Mouse (Mus musculus) ovary, postnatal 36 days (tissue): ENCODE data around the gene Rph3al.
A peak's percentile ranks its signal among the peaks of the same experiment; 100 is the strongest.

Experiments used
- DNase-seq: peaks from one replicate; pipeline ENCODE4 v3.0.0; 2022; ENCODE audit warnings: low spot score, mixed read lengths

The Rph3al gene

DNA sequence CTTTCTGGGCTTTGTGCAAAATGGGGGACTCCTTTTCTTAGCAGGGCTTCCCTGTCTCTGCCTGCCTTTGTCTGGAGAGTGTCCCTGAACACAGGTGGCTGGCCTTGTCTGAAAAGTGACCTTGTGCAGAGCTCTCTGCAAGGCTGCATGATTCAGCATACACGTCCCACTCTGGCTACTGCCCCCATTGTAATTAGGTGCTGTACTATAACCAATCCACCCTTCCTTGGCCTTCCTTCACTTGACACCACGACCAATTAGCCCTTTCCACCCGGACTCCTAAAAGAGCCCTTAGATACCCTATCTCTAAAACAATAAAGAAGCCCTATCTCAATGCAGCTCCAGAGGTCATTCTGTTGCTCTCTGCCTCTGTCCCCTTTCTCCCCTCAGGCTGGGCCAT is 10.6 kb upstream of the Rph3al start:
- no peak for DNase-seq

DNA sequence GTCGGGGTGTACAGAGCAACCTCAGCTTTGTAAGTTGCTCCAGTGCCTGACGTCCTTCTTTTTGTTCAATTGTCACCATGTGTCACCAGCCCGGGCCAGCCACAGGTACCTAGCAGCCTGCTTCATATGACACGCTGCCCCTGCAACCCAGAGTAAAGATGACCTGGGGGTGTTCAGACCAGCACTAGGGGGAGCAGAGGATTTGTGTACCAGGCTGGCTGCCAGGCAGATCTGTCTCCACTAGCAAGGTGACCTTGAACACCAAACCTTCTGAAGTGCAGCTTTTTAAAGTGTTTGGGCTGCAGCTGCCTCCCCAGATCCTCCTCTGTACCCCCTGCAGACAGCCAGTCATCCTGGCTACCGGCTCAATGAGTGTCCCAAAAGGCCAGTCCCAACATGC is 9.0 kb upstream of the Rph3al start:
- DNase-seq: peak; percentile 65

DNA sequence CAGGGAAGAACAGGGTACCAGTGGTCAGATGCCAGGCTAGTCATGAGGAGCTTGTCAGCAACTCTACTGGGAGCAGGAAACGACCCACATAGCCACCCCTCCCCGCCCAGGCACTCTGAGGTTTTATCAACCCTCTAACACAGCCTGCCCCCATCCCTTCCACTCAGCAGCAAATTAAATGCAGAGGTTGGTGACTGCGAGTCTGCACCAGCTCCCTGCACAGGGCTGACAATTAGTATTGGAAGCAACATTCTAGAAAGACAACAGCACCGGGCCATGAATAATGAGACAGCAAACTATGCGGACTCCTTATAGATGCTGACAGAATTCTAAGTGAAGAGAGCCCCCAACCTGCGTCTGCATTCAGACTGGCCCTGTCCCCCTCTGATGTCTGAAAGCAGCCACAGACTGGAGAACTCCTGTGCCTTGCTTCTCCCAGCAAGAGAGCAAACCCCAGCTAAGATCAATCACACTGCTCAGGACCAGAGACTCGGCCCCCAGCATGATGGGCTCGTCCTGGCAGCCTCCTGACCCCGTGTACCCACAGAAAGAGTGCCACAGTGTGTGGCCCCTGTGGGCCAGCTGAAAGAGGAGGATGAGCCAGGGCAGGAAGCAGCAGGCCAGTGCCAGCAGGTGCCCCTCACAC is 7.7 kb upstream of the Rph3al start:
- DNase-seq: no peak

DNA sequence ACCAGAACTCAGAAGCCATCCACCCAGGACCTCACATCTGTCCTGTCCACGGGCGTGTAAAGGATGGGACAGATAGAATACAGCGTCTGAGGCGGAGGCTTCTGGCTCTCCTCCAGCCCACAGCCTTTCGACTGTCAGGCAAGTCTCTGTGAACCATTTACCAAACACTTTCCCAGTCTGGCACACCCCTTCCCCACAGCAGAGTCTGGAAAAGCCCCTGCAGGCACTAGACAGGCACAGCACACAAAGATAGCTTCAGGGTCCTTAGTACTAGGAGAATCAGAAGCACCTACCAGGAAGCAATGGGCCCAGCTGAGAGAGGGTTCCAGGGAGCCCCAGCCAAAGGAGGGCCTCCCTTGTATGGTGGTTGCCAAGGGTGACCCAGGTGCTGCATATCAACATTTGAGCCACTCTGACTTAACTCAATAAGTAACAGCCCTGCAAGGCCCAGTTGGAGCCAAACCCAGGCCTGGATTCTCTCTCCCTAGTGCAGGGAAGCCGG is 808 bp downstream of the Rph3al start:
- peak; percentile 62 for DNase-seq

DNA sequence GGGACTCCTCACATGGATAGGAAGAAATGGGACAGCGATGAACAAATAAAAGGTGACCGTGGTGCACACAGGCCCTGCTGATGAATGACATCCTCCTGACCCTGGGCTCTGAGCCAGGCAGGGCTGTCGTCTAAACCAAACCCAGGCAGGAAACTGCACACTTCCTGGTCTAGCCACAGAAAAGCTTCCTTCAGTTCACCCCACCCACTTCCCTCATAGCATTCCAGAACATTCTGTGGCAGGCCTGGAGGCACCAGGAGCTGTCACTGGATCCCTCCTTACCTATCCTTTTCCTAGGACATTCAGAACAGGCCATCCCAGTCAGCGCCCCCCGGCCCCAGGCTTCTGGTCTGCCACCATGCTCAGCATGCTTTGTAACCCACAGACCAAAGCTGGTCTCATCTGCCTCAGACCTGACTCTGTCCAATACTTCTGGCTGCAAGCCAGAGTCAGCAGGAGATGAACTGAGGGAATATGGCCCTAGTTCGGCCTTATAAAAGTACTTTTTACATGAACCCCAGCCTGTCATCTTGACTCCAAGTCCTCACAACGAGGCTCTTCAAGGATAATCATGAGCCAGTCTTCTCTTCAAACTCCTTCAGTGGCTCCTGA is 2.3 kb downstream of the Rph3al start:
- peak; percentile 59 for DNase-seq

DNA sequence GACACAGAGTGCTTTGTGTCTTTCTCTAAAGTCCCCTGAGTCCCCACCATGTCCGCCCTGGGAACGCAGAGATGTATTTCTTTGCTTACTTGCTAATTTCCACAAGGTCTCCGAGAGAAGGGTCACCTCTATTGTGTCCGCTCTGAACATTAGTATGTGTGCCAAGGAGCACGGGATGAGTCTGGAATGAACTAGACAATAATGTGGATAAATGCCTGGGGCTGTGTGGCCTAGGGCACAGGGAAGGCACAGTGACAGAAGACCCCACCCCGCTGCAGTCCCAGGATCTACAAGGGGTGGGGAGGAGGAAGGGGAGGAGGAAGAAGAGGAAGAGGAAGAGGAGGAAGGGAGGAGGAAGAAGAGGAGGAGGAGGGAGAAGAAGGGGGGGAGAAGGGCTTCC is 3.8 kb downstream of the Rph3al start:
- no peak for DNase-seq

DNA sequence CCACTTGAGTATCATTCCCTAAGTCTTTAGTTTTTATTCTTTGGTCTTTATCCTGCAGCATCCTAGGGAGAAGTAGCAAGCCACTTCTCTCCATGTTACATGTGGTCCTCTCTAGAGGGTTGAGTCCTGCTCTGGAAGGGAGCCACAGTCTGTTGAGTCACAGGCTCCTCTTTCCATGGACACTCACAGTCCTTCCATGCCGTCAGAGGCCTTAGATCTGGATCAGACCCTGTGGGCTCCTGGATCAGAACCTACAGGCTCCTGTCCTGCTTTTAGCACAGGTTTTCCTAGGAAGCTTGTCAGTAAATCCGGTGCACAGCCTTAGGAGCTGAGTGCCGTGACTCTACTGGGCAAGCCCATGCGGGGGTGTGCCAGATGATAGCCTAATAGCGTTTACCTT is 4.9 kb downstream of the Rph3al start:
- DNase-seq: no peak

DNA sequence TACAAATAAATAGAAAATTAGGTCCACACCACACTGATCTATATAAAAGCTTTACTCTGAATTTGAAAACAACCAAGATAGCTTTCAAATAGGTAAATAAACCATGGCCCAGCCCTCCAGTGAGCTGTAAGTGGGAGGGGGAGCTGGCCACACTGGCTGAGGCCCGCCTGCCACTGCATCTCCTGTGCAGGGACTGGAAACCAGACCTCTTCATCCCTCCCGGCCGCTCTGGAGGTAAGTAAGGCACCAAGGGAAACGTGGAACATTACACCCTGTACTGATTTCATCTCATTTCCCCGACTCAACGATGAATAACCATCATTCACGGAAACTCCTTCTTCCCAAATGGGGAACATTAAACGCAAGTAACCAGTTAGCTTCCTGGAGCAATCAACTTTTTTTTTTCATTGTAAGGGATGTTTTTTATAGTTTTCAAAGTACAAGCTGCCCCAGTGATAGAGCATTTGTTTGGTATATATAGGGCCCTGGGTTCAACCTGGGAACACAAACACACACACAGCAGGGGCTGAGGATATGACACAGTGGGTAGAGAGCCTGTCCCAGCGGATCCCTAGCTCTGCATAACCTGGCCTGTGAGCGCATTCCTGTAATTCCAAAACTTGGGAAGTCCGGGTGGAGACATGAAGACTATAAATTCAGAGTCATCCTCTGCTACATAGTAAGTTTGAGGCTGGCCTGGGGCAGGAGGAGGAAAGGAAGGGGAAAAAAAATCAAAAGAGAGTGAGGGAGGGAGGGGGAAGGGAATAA is 7.1 kb downstream of the Rph3al start:
- no peak for DNase-seq

DNA sequence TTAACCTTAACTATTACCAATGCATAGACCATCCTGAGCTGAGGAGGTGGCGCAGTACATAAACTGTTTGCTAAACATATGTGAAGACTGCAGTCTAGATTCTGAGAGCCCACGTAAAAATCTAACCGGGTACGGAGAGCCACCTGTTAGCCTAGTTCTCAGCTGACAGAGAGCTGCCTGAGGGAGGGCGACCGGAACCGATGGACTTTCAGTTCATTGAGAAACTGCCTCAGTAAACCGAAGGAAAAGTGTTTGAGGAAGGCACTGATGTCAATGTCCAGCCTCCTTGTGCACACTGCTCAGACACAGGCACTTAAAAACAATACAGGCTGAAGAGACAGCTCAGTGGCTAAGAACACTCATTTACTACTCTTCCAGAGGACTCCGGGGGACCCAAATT is 8.0 kb downstream of the Rph3al start:
- no peak for DNase-seq

DNA sequence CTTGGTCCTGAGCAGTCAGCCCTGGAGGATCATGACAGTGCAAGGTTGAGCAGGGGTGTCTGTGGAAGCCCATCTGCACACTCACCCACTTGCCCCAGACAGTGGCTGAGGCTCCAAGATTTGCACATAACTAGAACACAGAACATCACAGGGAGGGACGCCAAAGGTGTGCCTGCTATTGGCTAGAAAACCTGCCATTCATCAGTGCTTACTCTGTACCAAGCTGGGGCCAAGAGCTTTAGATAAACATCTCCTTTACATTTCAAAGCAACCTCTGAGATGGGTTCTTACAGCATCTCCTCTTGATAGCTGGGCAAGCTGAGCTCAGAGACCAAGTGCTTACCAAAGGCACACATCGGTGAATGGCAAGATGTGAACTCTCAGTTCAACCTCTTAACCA is 10.3 kb downstream of the Rph3al start:
- no peak for DNase-seq

DNA sequence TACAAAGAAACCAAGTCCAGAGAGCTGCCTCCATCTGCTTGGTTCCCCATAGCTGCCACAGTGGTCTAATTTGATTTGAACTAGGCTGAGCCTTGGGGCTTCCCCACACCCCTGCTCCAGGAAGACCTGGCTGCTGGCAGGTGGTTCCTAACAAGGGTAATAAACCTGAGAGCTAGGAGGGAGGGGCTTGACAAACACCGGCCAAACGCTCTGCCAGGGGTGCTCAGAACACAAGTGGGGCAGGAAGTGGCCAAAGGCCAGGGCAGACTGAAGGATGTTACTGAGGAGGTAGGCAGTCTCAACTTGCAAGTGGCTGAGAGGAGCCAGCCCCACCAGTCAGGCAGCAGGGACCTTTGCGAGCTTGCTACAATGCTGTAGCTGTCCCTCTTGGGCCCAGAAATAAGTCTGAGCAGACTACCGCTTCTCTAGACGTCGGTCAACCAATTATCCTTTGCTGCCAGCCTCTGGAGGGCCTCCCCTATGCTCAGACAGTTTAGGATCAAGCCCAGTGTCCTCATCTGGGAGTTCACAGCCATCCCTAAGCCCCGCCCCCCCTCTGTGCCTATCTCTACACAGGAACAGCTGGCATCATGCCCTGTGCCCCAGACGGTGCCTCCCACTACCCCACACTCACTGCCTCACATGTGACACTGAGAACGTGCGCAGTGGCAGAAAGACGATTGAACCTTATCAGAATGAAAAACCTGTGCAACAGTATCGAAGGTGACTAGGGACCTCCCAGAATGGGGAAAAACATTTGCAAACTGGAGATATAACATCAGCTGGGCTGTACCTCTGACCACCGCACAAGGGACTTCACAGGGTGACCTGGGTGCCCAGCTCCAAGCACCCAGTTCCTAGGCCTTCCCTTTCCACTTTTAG is 11.6 kb downstream of the Rph3al start:
- peak; percentile 75 for DNase-seq

DNA sequence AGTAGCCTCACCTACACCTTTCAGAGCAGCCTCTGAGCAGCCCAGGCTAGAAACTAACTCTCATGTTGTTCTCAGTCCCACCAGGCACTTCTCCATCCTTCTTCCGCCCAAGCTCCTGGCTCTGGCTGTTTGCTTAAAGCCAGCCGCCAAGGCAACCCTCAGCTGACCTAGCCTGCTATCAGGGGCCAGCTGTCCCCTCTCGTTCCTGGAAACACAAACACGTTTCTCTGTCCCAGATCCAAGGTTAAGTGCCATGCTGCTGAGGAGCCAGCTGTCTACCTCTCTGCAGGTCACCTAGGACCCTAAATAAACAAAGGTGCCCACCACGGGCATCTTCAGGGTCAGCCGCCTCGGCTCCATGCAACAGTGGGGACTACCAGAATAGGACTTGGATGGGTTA is 12.4 kb downstream of the Rph3al start:
- DNase-seq: peak; percentile 38

DNA sequence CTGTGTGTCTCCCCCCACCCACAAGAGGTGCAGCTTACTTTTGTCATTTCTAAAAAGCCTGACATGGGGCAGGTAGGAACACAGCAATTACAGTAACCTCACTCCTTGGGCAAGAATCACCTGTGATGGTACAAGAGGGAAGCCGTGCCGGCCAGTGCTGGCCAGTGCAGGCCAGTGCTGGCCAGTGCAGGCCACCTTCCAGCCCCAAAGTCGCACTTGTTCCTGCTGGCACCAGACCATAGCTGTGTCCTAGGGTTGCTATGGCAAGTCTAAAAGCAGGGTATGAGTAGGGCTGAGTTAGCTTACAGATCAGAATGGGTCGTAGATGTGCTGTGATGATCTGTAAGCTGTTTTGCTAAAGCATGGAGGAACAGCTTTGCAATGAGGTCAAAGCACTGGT is 15.5 kb downstream of the Rph3al start:
- no peak for DNase-seq

DNA sequence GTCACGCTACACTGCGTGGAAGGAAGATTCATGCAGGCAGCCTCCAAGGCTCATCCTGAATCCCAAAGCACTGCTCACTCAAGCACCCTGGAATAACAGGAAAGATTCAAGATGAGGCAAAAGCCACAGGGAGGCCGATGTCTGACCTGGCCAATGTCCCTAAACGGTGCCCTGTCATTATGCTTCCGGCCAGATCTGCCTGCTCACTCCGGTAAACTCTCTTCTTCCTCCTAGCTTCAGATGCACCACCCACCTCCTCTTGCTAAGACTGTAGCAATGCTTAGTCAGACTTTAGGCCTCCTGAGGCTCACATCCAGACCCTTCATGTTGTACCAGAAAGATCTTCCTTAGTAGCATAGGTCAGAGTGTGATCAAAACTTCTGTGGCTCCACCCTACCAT is 19.1 kb downstream of the Rph3al start:
- DNase-seq: no peak

DNA sequence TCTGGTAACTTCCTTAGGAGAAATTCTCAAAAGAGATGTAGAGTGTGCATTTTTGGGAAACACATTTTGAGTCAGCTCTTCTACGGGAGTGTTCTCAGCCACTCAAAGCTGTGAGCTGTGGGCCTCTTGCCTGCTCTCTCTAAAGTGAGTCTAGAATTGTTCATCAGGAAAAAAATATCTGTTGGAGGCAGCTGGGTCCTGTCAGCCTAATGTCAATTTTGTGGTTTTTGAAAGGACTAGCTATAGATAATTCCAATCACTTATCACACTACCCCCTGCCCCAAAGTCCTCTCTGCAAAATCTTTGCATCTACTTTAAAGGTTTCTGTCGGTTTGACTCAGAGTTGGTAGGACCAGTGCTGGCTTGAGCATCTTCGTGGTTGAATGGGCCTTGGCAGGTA is 20.9 kb downstream of the Rph3al start:
- DNase-seq: no peak

DNA sequence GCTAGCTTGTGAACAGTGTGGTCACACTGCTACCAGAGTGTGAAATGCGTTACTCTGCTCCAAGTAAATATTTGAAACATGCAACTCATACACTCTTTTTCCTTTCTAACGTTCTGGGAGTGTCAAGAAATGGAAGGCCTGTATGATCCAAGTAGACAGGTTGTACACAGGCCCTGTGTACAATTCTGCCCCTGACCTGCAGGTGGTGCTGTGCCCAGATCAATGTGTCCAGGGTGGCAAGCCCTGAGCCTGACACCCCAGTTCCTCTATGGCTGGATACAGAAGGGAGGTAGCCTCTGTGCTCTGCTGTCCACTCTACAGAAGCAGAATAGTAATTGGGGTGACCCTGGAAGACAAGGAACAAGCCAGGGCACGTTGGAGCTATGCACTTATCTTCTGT is 24.3 kb downstream of the Rph3al start:
- peak; percentile 71 for DNase-seq

DNA sequence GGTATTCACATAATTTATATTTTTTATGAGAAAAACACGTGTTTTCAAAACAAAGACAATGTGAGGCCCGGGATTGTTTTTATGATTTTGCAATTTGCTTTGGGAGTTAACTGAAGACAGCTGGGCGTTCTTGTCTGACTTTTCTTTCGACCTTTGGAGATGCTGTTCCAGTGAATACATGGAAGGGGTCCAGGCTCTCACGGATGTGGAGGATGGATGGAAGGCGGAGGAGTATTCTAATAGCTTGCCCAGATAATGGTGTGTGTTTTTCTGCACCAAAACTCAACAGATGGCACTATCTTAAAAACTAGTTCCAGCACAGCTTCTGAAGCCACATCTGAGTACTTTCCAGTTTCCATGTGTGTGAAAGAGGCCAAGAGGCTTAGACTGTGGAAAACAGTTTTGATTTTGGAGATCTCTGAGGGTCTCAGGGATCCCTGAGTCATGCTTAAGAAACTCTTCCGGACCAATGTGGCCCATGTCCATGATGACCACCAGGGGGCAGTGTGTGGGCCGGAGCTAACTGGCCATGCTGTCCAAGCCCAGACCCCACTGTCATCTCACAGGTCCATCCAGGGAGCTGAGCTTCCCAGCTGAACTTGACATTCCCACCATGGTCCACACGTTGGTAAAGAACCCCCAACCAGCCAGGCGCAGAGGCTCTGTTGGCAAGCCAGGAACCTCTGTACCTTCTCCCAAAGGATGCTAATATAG is 25.1 kb downstream of the Rph3al start:
- peak; percentile 67 for DNase-seq

DNA sequence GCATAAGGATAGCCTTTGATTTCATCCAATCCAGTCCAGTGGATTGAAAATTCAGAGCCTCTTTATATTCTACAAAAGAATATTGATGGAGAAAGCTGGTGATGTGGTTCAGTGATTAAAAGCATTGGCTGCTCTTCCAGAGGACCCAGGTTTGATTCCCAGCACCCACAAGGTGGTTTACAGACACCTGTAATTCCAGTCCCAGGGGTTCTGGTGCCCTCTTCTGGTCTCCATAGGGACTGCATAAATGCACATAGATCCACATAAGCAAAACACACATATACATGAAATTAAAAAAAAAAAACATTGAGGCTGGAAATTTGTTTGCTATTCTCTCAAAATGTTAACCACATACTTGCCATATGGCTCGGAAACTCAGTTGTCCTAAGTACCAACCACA is 26.3 kb downstream of the Rph3al start:
- DNase-seq: no peak

DNA sequence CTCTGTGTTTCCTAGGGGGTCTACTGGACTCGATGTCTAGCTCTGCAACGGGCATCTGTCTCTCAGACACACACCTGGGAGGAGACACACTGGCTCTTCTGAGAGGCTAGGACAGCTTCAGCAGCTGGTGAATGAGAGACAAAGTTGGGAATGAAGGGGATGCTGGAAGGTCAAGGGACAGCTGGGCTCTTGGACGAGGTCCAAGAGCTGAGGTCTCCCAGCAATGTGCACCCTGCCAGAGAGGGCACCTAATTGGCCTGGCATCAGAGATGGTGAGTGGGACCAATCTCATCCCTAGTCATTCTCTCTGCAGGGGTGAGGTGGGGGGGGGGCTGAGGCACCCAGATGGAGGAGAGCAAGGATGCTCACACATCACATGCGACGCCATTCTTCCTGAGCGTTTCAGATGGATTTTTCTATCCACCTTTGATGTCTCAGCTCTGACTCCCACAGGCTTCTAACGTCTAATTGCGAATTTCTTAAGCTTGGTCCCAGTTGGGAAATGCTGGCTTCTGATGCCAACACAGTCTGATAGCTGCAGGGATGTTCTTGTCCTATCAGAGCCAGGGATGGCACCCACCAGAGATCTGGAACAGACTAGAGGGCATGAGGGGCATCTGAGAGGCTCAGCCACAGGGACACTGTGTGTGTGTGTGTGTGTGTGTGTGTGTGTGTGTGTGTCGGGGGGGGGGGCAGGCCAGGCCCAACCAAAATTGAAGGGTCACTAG is 28.4 kb downstream of the Rph3al start:
- DNase-seq: no peak

DNA sequence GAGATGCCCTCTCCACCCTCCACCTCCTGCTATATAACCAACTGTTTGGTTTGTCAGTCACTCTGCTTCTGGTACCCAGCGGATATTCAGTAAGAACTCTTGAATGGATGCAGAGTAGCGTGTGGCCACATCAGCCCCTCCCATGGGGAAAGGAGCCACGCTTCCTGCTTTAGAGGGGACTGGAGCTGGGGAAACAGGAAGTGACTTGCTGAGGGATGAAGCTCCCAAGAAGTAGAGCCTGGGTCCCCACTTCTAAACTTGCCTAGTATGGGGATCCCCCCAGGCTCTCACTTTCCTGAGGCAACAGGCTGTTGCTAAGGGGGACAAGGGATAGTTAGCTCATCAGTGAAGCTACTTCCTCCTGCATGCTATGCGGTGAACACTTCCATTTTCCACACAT is 30.8 kb downstream of the Rph3al start:
- no peak for DNase-seq

DNA sequence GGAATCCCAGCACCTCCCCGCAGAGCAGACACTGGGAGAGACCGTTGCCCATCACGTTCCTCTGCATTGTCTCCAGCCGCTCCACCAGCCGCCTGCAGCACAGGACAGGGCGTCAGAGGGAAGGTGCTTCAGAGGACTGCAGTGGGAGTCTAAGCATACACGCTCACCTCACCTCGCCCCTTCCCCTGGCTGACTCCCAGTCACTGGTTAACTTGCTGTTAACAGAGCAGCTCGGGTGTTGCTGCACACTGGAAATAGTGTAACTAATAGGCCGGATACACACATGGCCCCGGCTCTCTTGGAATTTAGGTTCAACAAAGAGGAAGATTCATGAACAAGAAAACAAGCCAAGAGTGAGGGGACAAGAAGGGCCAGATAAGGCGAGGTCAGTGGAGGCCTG is 31.7 kb downstream of the Rph3al start:
- no peak for DNase-seq
